ENCODE assay signal across 8 mouse cellular contexts in the genomic region with DNA sequence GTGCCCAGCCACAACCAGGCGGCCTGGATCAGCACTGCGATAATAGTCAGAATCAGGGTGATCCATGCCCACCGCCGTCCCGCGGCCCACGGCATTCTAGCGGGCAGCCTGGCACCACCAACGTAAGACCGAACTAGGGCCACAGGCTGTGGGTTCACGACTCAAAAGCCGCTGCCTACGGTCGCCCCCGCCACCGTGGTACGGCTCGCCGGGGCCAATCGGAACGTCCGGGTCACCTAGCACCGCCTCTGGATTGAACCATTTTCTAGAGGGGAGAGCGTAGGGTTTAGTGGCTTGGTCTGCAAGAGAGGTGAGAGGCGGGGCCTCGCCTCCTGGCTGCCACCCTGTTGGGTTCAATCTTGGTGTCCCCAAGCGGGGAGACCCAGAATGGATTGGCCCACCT. TPM values are rescaled to one million over a fixed set of nuclear protein-coding genes. Genes with fewer than 3 reads are reported as not detected.
DNase-seq lines count a peak whose midpoint lies in the region; ATAC-seq lines count a peak whose summit lies in the region.

No protein-coding gene starts in this region.

- WGBS in hindbrain, embryonic 13.5 days, result under 1% methylated on average over 27 of the region's 27 CpGs

- H3K4me1 ChIP-seq in hindbrain, embryonic 13.5 days (replicated peaks), result peaks cover 22% of the 10 kb centered on the region

- peak overlapping the region; percentile 90 for H3K27ac ChIP-seq in hindbrain, embryonic 13.5 days

- peak overlapping the region; percentile 76 for H3K4me3 ChIP-seq in hindbrain, embryonic 13.5 days

- peaks cover 4% of the 10 kb centered on the region; the same call in 1 of the 2 replicates for H3K9me3 ChIP-seq in hindbrain, embryonic 13.5 days

- peak; percentile 92 for DNase-seq in NIH3T3 (ENCODE audit: low read depth)
- DNase-seq in cerebellum, postnatal 10 days, result peak; percentile 94 to 96
- DNase-seq in frontal cortex, postnatal 10 days (ENCODE audit: low spot score in 2 of 2), result peak; percentile 88 to 91
- DNase-seq in layer of hippocampus, postnatal 36 days, result peak; percentile 93
- DNase-seq in lung, postnatal 36 days, result peak; percentile 97
- peak; percentile 99 for DNase-seq in retina, postnatal 1 day
- peak; percentile 92 to 96 for DNase-seq in urinary bladder, adult 18-20 months (ENCODE audit: low spot score in 2 of 2)

- H3K4me2 ChIP-seq in hindbrain, embryonic 13.5 days, result peak overlapping the region; percentile 94

- peak overlapping the region; percentile 87 for H3K9ac ChIP-seq in hindbrain, embryonic 13.5 days

- H3K27me3 ChIP-seq in hindbrain, embryonic 13.5 days, result no peaks in the 10 kb centered on the region; the same call in 1 of the 2 replicates

- peaks cover 12% of the 10 kb centered on the region for H3K36me3 ChIP-seq in hindbrain, embryonic 13.5 days

- ATAC-seq in hindbrain, embryonic 13.5 days (ENCODE audit: low FRiP score), result peak; percentile 96

RNA-seq across cellular contexts. Expression of a gene that starts 10.2 kb away (rescaled TPM):
- 1.1 and 2.2 TPM in 2 replicates for polyA plus RNA-seq in hindbrain, embryonic 13.5 days (2015; fragmentation: Nextera tagmentation; extraction: Ambion mirVana)
- not detected for total RNA-seq in layer of hippocampus, postnatal 36 days (2021)

RNA-seq across cellular contexts. Expression of a gene that starts 13.9 kb away (rescaled TPM):
- 36.6 and 42.8 TPM in 2 replicates for polyA plus RNA-seq in hindbrain, embryonic 13.5 days (2015; fragmentation: Nextera tagmentation; extraction: Ambion mirVana)
- 10 to 100 TPM; 51.5 to 52.1 TPM for total RNA-seq in layer of hippocampus, postnatal 36 days (2021)

RNA-seq across cellular contexts. Expression of a gene that starts 14.8 kb away (rescaled TPM):
- polyA plus RNA-seq in hindbrain, embryonic 13.5 days (2015; fragmentation: Nextera tagmentation; extraction: Ambion mirVana), result 58.9 and 62.0 TPM in 2 replicates
- 10 to 100 TPM; 38.6 to 41.1 TPM for total RNA-seq in layer of hippocampus, postnatal 36 days (2021)

RNA-seq across cellular contexts. Expression of a gene that starts 18.2 kb away (rescaled TPM):
- 301 and 303 TPM in 2 replicates for polyA plus RNA-seq in hindbrain, embryonic 13.5 days (2015; fragmentation: Nextera tagmentation; extraction: Ambion mirVana)
- 100 to 1,000 TPM; 143 to 154 TPM for total RNA-seq in layer of hippocampus, postnatal 36 days (2021)

RNA-seq across cellular contexts. Expression of a gene that starts 27.8 kb away (rescaled TPM):
- 63.0 and 66.8 TPM in 2 replicates for polyA plus RNA-seq in hindbrain, embryonic 13.5 days (2015; fragmentation: Nextera tagmentation; extraction: Ambion mirVana)
- total RNA-seq in layer of hippocampus, postnatal 36 days (2021), result 10 to 100 TPM; 30.0 to 33.1 TPM

Comparison
In these comparisons a context has a peak if more than half of its experiments do, and no peak if none do; other contexts are left out.
1. Peak in every context shown above with its lines: DNase-seq, ATAC-seq, H3K4me3 ChIP-seq and H3K27ac ChIP-seq.